Mouse (Mus musculus) gastrocnemius, postnatal 10 days (tissue): ENCODE measurements at regions not wholly inside any gene's neighbourhood (a gene's known extent, or its start where the extent isn't known, plus 50 kb on each side); places are given as distances from the start of the nearest gene placed in this dataset.
A peak's percentile ranks its signal among the peaks of the same experiment; 100 is the strongest.

Source experiments
- DNase-seq: peaks from one replicate; pipeline ENCODE4 v3.0.0; 2021; ENCODE audit warnings: mixed read lengths

DNA sequence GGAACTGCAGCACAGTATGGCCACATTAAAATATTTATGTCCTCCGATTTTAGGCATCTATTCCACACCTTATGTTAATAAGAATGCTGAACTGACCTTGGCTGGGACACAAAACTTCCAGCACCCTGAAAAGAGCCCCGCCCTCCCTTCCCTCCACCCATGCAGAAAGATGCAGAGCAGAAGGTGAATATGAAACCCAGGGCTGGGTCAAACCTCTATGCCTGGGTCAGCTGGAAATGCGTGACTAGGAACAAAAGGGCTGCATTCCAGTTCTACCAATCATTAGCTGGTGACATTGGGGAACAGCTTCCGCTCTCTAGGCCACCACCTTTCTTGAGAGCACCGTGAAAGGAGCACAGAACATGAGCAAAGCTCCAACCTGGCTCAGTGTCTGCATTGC, 114.9 kb upstream of the Slc24a5 start:
- no peak for DNase-seq

DNA sequence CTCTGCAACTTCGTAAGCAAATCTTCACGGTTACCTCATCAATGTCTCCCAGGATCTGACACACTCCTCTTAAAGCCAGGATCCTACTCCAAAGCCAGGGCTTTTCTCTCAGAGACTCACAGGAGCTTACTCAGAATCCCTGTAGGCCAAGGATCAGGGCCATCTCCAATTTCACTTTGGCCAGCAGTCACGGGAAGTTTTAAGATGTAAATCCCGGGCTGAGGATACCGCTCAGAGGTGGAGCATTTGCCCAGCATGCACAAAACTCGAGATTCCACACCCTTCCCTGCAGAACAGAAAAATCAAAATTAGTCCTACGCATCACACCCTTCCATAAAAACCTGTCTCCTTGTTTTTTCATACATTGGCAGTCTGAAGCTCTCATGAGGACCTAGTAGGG, 112.1 kb upstream of the Slc24a5 start:
- no peak for DNase-seq

DNA sequence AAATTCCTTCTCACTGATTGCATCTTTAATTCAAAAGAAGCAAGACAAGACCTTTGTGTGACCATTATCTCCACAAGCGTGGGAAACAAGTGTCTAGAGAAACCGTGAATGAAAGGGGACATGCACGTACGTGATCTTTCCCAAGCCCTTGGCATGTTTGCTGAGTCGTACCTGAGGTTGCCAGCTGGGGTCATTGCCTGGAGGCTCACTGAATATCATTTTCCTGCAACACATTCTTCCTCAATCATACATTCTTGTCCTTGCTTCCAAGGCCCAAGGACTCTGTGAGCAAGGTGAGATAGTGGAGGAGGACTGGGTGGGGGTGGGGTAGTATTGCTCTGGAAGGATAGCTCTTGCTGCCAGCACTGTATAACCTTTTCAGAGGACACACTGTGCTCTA, 108.5 kb upstream of the Slc24a5 start:
- no peak for DNase-seq

DNA sequence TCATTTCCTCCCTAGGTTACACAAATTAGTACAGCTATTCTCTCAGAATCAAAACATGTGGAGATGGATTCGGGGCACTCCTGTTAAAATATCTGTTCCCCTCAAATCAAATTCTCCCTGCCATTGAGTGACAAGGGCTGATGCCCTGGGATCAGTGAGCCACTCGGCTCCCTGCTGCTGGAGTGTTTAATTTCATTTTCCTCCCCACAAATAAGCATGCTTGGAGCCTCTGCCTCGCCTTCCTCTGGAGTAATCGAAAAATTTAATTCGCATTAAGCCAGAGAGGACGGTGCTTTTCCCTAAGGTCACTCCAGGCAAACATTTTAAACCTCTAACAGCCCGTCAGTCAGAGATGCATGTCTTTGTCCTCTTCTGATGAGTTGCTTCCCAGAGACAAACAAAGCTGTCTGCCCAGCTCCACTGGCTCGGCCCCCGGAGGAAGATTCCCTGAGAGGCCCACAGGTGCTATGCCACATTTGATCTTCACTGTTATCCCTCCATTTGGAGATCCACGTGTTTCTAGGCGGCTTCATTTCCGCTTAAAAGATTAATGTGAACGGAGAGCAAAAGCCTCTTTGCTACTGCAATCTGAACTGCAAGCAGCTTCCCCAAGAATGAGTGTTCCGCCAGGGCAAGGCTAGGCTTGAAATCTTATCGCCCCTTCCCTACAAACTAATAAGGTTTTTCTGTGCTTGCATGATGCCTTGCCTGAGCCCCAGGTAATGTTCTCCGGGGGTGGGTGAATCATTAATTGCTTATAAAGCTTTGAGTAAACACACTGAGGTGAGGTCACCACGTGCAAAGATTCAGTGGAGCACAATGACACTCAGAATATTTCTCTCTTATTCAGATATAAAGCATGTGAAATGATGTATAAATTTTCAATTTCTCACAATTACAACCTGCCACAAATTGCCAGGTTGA, 95.8 kb upstream of the Slc24a5 start:
- no peak for DNase-seq

DNA sequence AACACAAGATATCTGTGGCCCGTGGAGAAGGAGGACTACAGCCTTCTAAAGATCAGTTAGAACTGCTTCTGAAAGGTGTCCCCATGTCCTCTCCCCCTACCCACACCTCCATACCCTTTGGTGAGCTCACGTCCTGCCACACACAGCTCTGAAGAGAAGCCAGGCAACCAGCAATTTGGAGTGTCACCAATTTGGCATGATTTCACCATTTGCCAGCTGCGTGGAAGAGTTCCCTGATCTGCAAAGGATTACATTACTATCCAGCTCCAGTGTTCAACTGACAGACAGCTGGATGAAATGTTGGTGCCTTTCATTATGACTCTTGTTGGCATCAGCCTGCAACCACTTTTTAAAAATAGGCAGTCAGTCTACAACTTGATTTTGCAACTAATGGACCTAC, 92.8 kb upstream of the Slc24a5 start:
- DNase-seq = peak; percentile 19

DNA sequence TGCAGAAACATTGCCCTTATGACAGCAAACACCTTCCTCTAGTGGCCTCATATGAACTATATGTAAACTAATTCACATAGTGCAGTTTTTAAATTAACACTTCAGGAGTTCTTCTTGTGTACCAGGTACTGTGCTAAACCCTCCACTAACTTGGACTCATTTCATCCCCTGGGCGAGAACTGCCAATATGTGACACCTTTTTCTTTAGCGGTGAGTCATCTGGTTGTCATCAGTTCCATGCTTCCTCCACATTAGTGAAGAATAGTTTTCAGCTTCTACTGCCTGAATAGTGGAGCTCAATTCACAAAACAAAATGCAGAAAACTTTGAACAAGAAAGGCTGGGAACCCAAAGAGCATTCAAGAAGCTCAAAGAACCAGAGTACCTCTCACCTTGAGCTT, 76.9 kb upstream of the Slc24a5 start:
- no peak for DNase-seq

DNA sequence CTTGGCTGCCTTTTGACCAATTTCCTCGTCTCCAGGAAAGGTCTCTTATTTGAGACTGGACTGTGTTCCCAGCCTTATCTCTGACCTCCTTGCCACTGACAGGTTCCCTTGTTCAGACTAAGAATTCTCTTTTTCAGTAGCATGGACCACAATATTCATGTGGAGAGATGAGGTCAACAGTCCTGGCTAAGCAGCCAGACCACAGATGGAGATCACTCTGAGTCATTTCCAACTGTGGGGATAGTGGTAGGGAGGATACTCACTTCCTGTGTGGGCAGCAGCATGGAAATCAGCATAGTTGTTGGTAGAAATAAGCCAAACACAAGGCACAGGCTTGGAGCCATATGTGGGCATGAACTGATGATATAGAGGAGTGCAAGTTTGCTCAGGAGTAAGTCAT, 52.9 kb upstream of the Slc24a5 start:
- DNase-seq = no peak

DNA sequence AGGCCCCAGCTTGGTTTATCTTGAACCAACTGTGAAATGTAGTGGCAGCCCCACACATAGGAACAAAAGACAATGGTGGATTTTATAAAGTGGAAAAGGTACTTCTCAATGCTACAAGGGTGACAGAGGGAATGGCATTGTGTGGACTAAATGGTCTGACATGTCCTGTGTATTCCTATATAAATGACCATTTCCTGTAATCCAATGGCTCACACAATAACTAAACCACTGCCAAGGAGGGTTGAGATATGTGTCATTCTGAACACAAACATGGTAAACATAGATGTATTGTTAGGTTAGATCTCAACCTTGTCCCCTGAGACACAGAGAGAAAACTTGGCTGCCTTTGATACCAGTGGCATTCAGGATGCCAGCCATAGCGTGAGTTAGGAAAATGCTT, 51.0 kb upstream of the Slc24a5 start:
- no peak for DNase-seq
